Mouse (Mus musculus) telencephalon, adult 2 months (tissue): ENCODE measurements around the gene Polr2g.

ENCODE experiments used
- DNase-seq: peaks from one replicate; pipeline ENCODE4 v3.0.0-alpha.2; 2011; ENCODE audit warnings: low read depth, low spot score

The Polr2g gene

GRCm38 (mm10) chr19:8758899-8759298 lies 39.5 kb downstream of the Polr2g start:
- no peak for DNase-seq

DNA sequence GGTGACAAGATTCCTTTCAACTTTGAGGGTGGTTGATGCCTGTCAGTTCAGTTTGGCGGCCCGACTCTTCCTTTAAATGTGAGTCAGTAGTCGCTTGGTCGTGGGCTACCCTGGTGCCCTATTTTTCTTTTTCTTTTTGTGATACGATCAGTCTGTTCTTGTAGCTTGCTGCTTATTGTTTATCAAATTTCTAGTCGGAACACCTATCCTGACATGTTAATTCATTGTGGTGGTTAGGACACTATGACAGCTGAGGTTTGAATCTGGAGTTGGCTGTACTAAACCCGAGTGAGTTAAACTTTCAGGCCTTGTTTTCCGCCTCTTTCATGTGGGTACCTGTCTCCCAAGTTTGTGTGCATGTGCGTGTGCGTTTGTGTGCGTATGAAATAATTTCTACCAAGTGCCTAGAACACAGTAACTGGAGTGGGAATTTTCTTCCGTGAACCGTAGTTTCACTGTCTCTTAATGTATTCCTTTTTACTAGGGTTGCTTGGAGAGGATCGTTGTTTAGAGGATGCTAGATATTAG lies 40.8 kb downstream of the Polr2g start:
- no peak for DNase-seq

DNA sequence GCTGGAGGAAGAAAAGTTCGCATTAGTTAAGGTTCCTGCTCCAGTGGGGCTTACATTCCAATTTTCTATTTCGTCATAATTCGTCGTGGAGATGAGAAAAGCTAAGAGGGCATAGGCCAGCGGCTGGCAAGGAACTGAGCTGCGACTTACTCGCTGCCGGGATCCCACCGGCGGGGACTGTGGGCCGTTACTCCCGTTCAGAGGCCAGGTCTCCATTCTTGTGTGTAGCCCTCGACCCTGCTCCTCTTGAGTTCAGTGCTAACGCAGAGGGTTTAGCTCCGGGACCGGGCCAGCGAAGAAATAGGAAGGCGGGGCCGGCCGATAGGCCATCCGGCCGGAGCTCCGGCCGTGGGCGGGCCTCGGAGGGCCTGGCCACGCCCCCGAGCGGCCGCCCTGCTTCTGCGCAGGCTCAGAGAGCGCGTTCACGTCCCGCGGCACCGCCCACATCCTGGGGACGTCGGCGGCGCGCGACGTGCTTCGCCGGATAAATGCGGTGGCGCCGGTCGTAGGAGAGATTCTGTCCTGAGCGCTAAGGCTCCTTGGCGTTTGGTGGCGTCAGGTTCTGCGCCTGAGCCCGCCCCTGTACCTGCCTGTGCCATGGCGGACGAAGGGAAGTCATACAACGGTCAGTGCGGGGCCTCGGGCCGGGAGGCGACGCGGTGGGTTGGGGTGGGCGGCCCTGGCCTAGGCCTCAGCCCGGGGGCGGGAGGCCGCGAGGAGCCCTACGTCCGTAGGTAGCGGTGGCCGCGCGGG lies 41.6 kb downstream of the Polr2g start, which contains the start of gene Nxf1:
TSS of gene Nxf1 (plus strand) at position 439 of the 753 bp plus-strand sequence.
- peak; percentile 87 for DNase-seq

GRCm38 (mm10) chr19:8755652-8756051 lies 42.7 kb downstream of the Polr2g start:
- DNase-seq = no peak

- DNase-seq = no peak
Measured at GRCm38 (mm10) chr19:8747368-8747767, 51.0 kb downstream of the Polr2g start.

DNA sequence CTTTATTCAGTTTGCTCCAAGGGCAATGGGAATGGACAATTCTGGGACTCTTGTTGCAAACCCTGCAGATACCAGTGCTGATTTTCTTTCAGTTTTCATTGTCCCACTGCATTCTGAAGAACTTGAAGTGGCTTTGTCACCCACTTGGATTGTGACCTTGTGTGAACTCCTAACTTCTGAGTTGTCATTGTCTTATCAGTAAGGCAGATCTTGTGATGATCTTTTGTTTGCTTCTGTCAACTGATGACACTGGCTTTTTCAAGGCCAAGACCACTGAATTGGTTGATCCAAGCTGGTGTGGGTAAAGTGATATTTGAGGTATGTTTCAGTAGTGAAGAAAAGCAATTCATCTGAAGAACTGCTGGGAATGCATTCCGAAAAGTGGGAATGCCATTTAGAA lies 53.0 kb downstream of the Polr2g start:
- no peak for DNase-seq
